Mouse (Mus musculus) liver, adult 2 months (tissue): ENCODE results near the gene Olfr1226. TPM values are rescaled to one million over a fixed set of nuclear protein-coding genes. Genes with fewer than 3 reads are reported as not detected.
"Not testable (repeated sequence)": the region's sequence is repeated elsewhere in the genome, so short reads cannot be mapped to it uniquely, and the experiment has no call there.

Source experiments
- DNase-seq: peaks from one replicate; pipeline ENCODE4 v3.0.0-alpha.2; 2011; ENCODE audit warnings: low read depth, low spot score; ENCODE audit errors: extremely low read depth
- H3K27ac ChIP-seq: fragments of 200-500 bp; replicated peaks from 2 replicates; pipeline ENCODE4 v1.5.1; 2012; ENCODE audit warnings: low read depth, mild to moderate bottlenecking, control low read depth, inconsistent platforms, low read length; ENCODE audit not compliant: insufficient read depth
- H3K27me3 ChIP-seq: fragments of 200-500 bp; 2 replicates; pipeline ENCODE4 v1.6.1; 2012; ENCODE audit warnings: mild to moderate bottlenecking, moderate library complexity, low read length, inconsistent platforms; ENCODE audit not compliant: control insufficient read depth, insufficient read depth
- H3K36me3 ChIP-seq: fragments of 200-500 bp; 2 replicates; pipeline ENCODE4 v1.6.1; 2012; ENCODE audit warnings: low read length, inconsistent platforms; ENCODE audit not compliant: control insufficient read depth, insufficient read depth
- H3K4me1 ChIP-seq: fragments of 200-500 bp; 2 replicates; pipeline ENCODE4 v1.6.1; 2011; ENCODE audit warnings: low read length; ENCODE audit not compliant: control insufficient read depth, insufficient read depth
- H3K4me3 ChIP-seq: fragments of 200-500 bp; 2 replicates; pipeline ENCODE4 v1.5.1; 2011; ENCODE audit warnings: low read depth, mild to moderate bottlenecking, control low read depth, low read length, moderate library complexity; ENCODE audit not compliant: insufficient read depth
- H3K79me2 ChIP-seq: fragments of 200-500 bp; 2 replicates; pipeline ENCODE4 v1.6.1; 2012; ENCODE audit warnings: inconsistent platforms, mild to moderate bottlenecking, low read length, moderate library complexity; ENCODE audit not compliant: control insufficient read depth, insufficient read depth
- H3K9ac ChIP-seq: fragments of 200-500 bp; 2 replicates; pipeline ENCODE4 v1.6.1; 2012; ENCODE audit warnings: low read depth, mild to moderate bottlenecking, control low read depth, inconsistent platforms, low read length
- CTCF ChIP-seq: fragments of 200-500 bp; IDR thresholded peaks from 2 replicates; pipeline ENCODE4 v1.5.1; 2011; ENCODE audit warnings: low read depth, low read length, control low read depth
- POLR2A ChIP-seq: fragments of 200-500 bp; IDR thresholded peaks from 2 replicates; pipeline ENCODE4 v1.6.1; 2011; ENCODE audit warnings: low read length, control low read depth; ENCODE audit not compliant: insufficient read depth; ENCODE audit errors: extremely low read depth
- WGBS: fragments of 180-500 bp; shearing (Covaris S2); methylation state at CpG from one replicate; pipeline ENCODE4 v1.1.7; 2018; 5-methylcytosine and 5-hydroxymethylcytosine counted together
- polyA plus RNA-seq: library from polyadenylated mRNA; depleted of rRNA; stranded (reverse); fragments of >200 nt; gene quantifications from 2 replicates; pipeline ENCODE4 v1.2.3, GENCODE M21; 2012; rRNA removed
- total RNA-seq: library from RNA; depleted of rRNA; stranded (reverse); fragments of >200 nt; gene quantifications from 2 replicates; pipeline ENCODE4 v1.2.3, GENCODE M21; 2014; rRNA removed

The Olfr1226 gene
- total RNA-seq (not detected in 2 replicates), polyA plus RNA-seq (not detected in 2 replicates)

DNA sequence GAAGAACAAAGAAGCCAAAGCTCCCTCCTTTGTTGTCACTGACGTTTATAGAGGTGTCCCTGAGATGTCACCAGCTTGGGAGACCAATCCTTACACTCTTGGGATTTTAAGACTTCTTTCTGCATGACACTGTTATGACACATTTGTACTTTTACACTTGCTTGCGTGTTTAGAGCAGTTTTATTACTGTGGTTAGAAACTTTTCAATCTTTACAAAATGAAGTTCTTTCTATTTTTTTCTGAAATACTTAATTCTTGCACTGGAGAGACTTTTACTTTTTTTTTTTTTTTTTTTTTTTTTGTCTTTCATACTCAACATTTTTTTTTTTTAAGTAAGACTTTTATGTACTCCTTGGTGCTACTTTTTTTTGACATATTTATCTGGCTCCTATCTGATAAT is at the start of gene Olfr1226:
TSS of gene Olfr1226 (minus strand) at position 101 of the 400 bp plus-strand sequence.
- no peak for DNase-seq
- TF ChIP-seq CTCF (no peak), POLR2A (no peak)
- Histone ChIP-seq H3K27me3 (no peaks in the 10 kb centered on the region), H3K9ac (no peak within 1 kb of the TSS), H3K79me2 (no peaks in the 10 kb centered on the region), H3K27ac (no peak within 1 kb of the TSS), H3K36me3 (no peaks in the 10 kb centered on the region), H3K4me1 (no peaks in the 10 kb centered on the region), H3K4me3 (no peak within 1 kb of the TSS)
- WGBS, result 42% methylated on average over 2 of the region's 2 CpGs

DNA sequence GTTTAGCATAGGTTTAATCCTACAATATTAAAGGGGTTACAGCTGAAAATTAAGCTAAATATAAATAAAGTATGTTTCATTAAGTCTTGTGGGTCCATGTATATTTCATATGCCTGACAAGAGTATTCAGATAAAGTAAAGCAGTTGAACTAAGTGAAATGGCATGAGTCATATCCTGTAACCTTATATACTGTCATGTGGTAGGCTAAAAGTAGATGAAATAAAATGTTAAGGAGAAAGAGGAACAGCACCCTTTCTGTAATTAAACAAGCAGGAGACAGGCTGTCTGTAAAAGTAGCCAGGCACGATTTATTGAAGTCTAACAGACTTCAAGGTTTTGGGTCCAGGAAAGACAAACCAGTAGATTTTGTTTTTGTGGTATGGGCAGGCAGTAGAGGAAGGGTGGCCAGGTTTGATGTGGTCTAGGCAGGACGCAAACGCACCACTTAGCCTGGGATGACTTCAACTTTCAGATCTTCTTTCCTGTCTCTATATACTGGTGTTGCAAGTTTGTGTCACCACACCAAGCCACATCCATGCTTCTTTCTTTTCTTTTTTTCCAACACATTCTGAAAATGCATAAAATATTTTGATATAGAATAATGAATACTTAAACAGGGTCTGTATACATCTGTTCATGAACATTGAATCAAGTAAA is 3.4 kb downstream of the Olfr1226 start:
- Histone ChIP-seq H3K27ac (no peak overlapping the region), H3K79me2 (no peaks in the 10 kb centered on the region), H3K9ac (no peak overlapping the region), H3K27me3 (no peaks in the 10 kb centered on the region), H3K36me3 (no peaks in the 10 kb centered on the region), H3K4me3 (no peak overlapping the region), H3K4me1 (no peaks in the 10 kb centered on the region)
- TF ChIP-seq POLR2A, result no peak
- no peak for TF ChIP-seq CTCF
- WGBS, result 73% methylated on average over 3 of the region's 3 CpGs
- no peak for DNase-seq

DNA sequence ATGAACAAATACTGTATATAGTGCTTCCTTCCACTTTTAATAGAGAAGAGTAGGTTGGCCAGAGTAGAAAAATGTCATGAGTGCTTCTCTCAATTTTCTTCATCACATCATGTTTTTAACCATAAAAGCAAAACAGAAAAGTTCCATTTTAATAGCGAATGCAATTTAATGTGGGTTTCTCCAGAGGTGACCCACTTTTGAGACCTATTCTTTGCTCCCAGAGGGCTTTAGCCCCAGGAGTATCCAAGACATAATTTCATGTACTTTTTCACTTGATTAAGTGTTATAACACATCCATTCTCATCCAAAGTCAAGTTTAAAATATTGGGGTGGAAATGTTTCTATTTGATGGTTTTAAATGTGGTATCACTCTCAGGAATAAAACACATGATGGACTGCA is 25.3 kb downstream of the Olfr1226 start, which contains the start of gene Olfr1225:
TSS of gene Olfr1225 (minus strand) at position 101 of the 400 bp plus-strand sequence.
- H3K4me1 ChIP-seq, result no peaks in the 10 kb centered on the region
- H3K9ac ChIP-seq, result no peak within 1 kb of the TSS
- no peaks in the 10 kb centered on the region for H3K36me3 ChIP-seq
- no peak for DNase-seq
- no peak for TF ChIP-seq CTCF
- TF ChIP-seq POLR2A, result no peak
- no peaks in the 10 kb centered on the region for H3K27me3 ChIP-seq
- no peak within 1 kb of the TSS for H3K27ac ChIP-seq
- 76% methylated on average over 1 of the region's 1 CpGs for WGBS
- no peak within 1 kb of the TSS for H3K4me3 ChIP-seq
- H3K79me2 ChIP-seq, result no peaks in the 10 kb centered on the region

GRCm38 (mm10) chr2:89164711-89165110 is 35.1 kb downstream of the Olfr1226 start:
- H3K4me1 ChIP-seq, DNase-seq, H3K36me3 ChIP-seq, H3K9ac ChIP-seq, H3K27me3 ChIP-seq, H3K4me3 ChIP-seq, H3K79me2 ChIP-seq, H3K27ac ChIP-seq: not testable (repeated sequence)
- 83% methylated on average over 4 of the region's 4 CpGs for WGBS

DNA sequence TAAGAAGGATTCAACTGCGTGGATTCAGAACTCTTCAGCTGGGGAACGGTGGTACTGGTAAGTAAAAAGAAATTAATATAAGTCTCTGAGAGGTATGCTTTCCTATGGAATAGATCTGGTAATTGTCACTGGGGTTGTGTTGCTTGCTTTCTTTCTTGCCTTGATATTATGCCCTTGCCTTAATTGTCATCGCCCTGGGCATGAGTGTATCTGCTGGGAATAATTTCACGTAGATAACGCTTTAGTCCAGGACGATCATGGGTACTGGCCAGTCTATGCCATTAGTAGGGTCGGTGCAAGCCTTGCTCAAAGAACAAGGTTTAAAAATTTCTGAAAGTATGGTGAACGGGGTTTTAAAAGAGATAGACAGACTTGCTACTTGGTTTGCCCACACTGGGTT is 35.9 kb downstream of the Olfr1226 start, which contains the start of gene Olfr1224-ps1:
TSS of gene Olfr1224-ps1 (minus strand) at position 101 of the 400 bp plus-strand sequence.
- WGBS, result 91% methylated on average over 8 of the region's 8 CpGs

GRCm38 (mm10) chr2:89151460-89151859 is 48.4 kb downstream of the Olfr1226 start, which contains the start of gene Olfr1223:
Olfr1223 (minus strand) TSS chr2:89151560.
- no peaks in the 10 kb centered on the region for H3K27me3 ChIP-seq
- DNase-seq, result no peak
- no peak within 1 kb of the TSS for H3K4me3 ChIP-seq
- 49% methylated on average over 1 of the region's 1 CpGs for WGBS
- H3K27ac ChIP-seq, result no peak within 1 kb of the TSS
- no peaks in the 10 kb centered on the region for H3K36me3 ChIP-seq
- no peak within 1 kb of the TSS for H3K9ac ChIP-seq
- TF ChIP-seq CTCF (no peak), POLR2A (no peak)
- no peaks in the 10 kb centered on the region for H3K79me2 ChIP-seq
- no peaks in the 10 kb centered on the region for H3K4me1 ChIP-seq

More for the DNA sequence above, 35.9 kb downstream of the Olfr1226 start, which contains the start of gene Olfr1224-ps1:
- H3K36me3 ChIP-seq, H3K4me3 ChIP-seq, H3K9ac ChIP-seq, H3K4me1 ChIP-seq, H3K79me2 ChIP-seq, H3K27ac ChIP-seq, H3K27me3 ChIP-seq, DNase-seq: not testable (repeated sequence)

Other genes starting within 250 kb of the Olfr1226 start
- not detected in 2 replicates for gene Olfr1212, start 246.1 kb downstream of the Olfr1226 start, total RNA-seq
- not detected in 2 replicates for gene Olfr1212, start 246.1 kb downstream of the Olfr1226 start, polyA plus RNA-seq
- not detected in 2 replicates for gene Gm13762, start 219.8 kb downstream of the Olfr1226 start, total RNA-seq
- not detected in 2 replicates for gene Gm13762, start 219.8 kb downstream of the Olfr1226 start, polyA plus RNA-seq
- not detected in 2 replicates for gene Olfr1214, start 207.4 kb downstream of the Olfr1226 start, total RNA-seq
- gene Olfr1214, start 207.4 kb downstream of the Olfr1226 start, polyA plus RNA-seq, result not detected in 2 replicates
- gene Olfr1215, start 193.1 kb downstream of the Olfr1226 start, total RNA-seq, result not detected in 2 replicates
- gene Olfr1215, start 193.1 kb downstream of the Olfr1226 start, polyA plus RNA-seq, result not detected in 2 replicates
- gene Olfr1216, start 181.7 kb downstream of the Olfr1226 start, total RNA-seq, result not detected in 2 replicates
- gene Olfr1216, start 181.7 kb downstream of the Olfr1226 start, polyA plus RNA-seq, result not detected in 2 replicates
- gene Olfr1217, start 168.0 kb downstream of the Olfr1226 start, total RNA-seq, result not detected in 2 replicates
- gene Olfr1217, start 168.0 kb downstream of the Olfr1226 start, polyA plus RNA-seq, result not detected in 2 replicates
- gene Olfr1218, start 138.9 kb downstream of the Olfr1226 start, total RNA-seq, result not detected in 2 replicates
- gene Olfr1218, start 138.9 kb downstream of the Olfr1226 start, polyA plus RNA-seq, result not detected in 2 replicates
- not detected in 2 replicates for gene Olfr1219, start 116.5 kb downstream of the Olfr1226 start, total RNA-seq
- gene Olfr1219, start 116.5 kb downstream of the Olfr1226 start, polyA plus RNA-seq, result not detected in 2 replicates
- gene Olfr1220, start 93.2 kb downstream of the Olfr1226 start, total RNA-seq, result not detected in 2 replicates
- gene Olfr1220, start 93.2 kb downstream of the Olfr1226 start, polyA plus RNA-seq, result not detected in 2 replicates
- not detected in 2 replicates for gene Olfr1221, start 82.8 kb downstream of the Olfr1226 start, total RNA-seq
- gene Olfr1221, start 82.8 kb downstream of the Olfr1226 start, polyA plus RNA-seq, result not detected in 2 replicates
- not detected in 2 replicates for gene Olfr1222, start 67.0 kb downstream of the Olfr1226 start, total RNA-seq
- not detected in 2 replicates for gene Olfr1222, start 67.0 kb downstream of the Olfr1226 start, polyA plus RNA-seq
- not detected in 2 replicates for gene Olfr1223, start 48.5 kb downstream of the Olfr1226 start, total RNA-seq
- not detected in 2 replicates for gene Olfr1223, start 48.5 kb downstream of the Olfr1226 start, polyA plus RNA-seq
- not detected in 2 replicates for gene Olfr1224-ps1, start 36.0 kb downstream of the Olfr1226 start, total RNA-seq
- gene Olfr1224-ps1, start 36.0 kb downstream of the Olfr1226 start, polyA plus RNA-seq, result not detected in 2 replicates
- gene Olfr1225, start 25.4 kb downstream of the Olfr1226 start, total RNA-seq, result not detected in 2 replicates
- not detected in 2 replicates for gene Olfr1225, start 25.4 kb downstream of the Olfr1226 start, polyA plus RNA-seq
- gene Olfr1228, start 54.0 kb upstream of the Olfr1226 start, total RNA-seq, result not detected in 2 replicates
- gene Olfr1228, start 54.0 kb upstream of the Olfr1226 start, polyA plus RNA-seq, result not detected in 2 replicates
- gene Olfr1229, start 88.0 kb upstream of the Olfr1226 start, total RNA-seq, result not detected in 2 replicates
- not detected in 2 replicates for gene Olfr1229, start 88.0 kb upstream of the Olfr1226 start, polyA plus RNA-seq
- gene Olfr1230, start 97.2 kb upstream of the Olfr1226 start, total RNA-seq, result not detected in 2 replicates
- gene Olfr1230, start 97.2 kb upstream of the Olfr1226 start, polyA plus RNA-seq, result not detected in 2 replicates
- gene Olfr1231, start 107.0 kb upstream of the Olfr1226 start, total RNA-seq, result not detected in 2 replicates
- not detected in 2 replicates for gene Olfr1231, start 107.0 kb upstream of the Olfr1226 start, polyA plus RNA-seq
- not detected in 2 replicates for gene Olfr1232, start 129.6 kb upstream of the Olfr1226 start, total RNA-seq
- not detected in 2 replicates for gene Olfr1232, start 129.6 kb upstream of the Olfr1226 start, polyA plus RNA-seq
- not detected in 2 replicates for gene Olfr1233, start 142.3 kb upstream of the Olfr1226 start, total RNA-seq
- not detected in 2 replicates for gene Olfr1233, start 142.3 kb upstream of the Olfr1226 start, polyA plus RNA-seq
- gene Olfr1234, start 164.8 kb upstream of the Olfr1226 start, total RNA-seq, result not detected in 2 replicates
- not detected in 2 replicates for gene Olfr1234, start 164.8 kb upstream of the Olfr1226 start, polyA plus RNA-seq
- gene Olfr1238, start 209.6 kb upstream of the Olfr1226 start, total RNA-seq, result not detected in 2 replicates
- gene Olfr1238, start 209.6 kb upstream of the Olfr1226 start, polyA plus RNA-seq, result not detected in 2 replicates
- gene Olfr1239, start 220.4 kb upstream of the Olfr1226 start, total RNA-seq, result not detected in 2 replicates
- gene Olfr1239, start 220.4 kb upstream of the Olfr1226 start, polyA plus RNA-seq, result not detected in 2 replicates
- gene Olfr1240, start 243.0 kb upstream of the Olfr1226 start, total RNA-seq, result not detected in 2 replicates
- gene Olfr1240, start 243.0 kb upstream of the Olfr1226 start, polyA plus RNA-seq, result not detected in 2 replicates